Mouse (Mus musculus): ENCODE measurements around the gene Kitl. TPM values are rescaled to one million over a fixed set of nuclear protein-coding genes. Genes with fewer than 3 reads are reported as not detected.
A peak's percentile ranks its signal among the peaks of the same experiment; 100 is the strongest.

The Kitl gene
- polyA plus RNA-seq (2012), result not detected in 2 replicates

GRCm38 (mm10) chr10:100015370-100016325 is at the start of gene Kitl:
Gene Kitl (plus strand): TSS chr10:100015630.
- no peaks in the 10 kb centered on the region for H3K4me1 ChIP-seq (ENCODE audit: control insufficient read depth)
- peaks cover 28% of the 10 kb centered on the region for H3K27me3 ChIP-seq (ENCODE audit: control insufficient read depth)
- no peaks in the 10 kb centered on the region for H3K36me3 ChIP-seq (ENCODE audit: control insufficient read depth)
- H3K9me3 ChIP-seq (ENCODE audit: control insufficient read depth, low read length), result peaks cover 2% of the 10 kb centered on the region; the same call in 1 of the 2 replicates
- peak within 1 kb of the TSS; percentile 54 for H3K4me3 ChIP-seq (replicated peaks)
- no peak for TF ChIP-seq TAL1 (IDR thresholded peaks at IDR 0.05; ENCODE audit: low read length)
- TF ChIP-seq GATA1 (IDR thresholded peaks at IDR 0.05; ENCODE audit: low read length), result no peak

GRCm38 (mm10) chr10:99972866-99973265 is 42.6 kb upstream of the Kitl start:
- H3K9me3 ChIP-seq (ENCODE audit: control insufficient read depth, low read length), result no peaks in the 10 kb centered on the region

GRCm38 (mm10) chr10:99980096-99980495 is 35.3 kb upstream of the Kitl start:
- no peaks in the 10 kb centered on the region for H3K9me3 ChIP-seq (ENCODE audit: control insufficient read depth, low read length)
- H3K4me3 ChIP-seq (replicated peaks), result no peak overlapping the region
- TF ChIP-seq TAL1 (IDR thresholded peaks at IDR 0.05; ENCODE audit: low read length) (no peak), GATA1 (IDR thresholded peaks at IDR 0.05; ENCODE audit: low read length) (no peak)
- no peaks in the 10 kb centered on the region for H3K4me1 ChIP-seq (ENCODE audit: control insufficient read depth)
- H3K27me3 ChIP-seq (ENCODE audit: control insufficient read depth), result no peaks in the 10 kb centered on the region
- H3K36me3 ChIP-seq (ENCODE audit: control insufficient read depth), result no peaks in the 10 kb centered on the region

More at GRCm38 (mm10) chr10:99972866-99973265, 42.6 kb upstream of the Kitl start:
- H3K4me3 ChIP-seq (replicated peaks), result no peak overlapping the region
- H3K4me1 ChIP-seq (ENCODE audit: control insufficient read depth), result no peaks in the 10 kb centered on the region
- H3K36me3 ChIP-seq (ENCODE audit: control insufficient read depth), result no peaks in the 10 kb centered on the region
- no peak for TF ChIP-seq GATA1 (IDR thresholded peaks at IDR 0.05; ENCODE audit: low read length)
- TF ChIP-seq TAL1 (IDR thresholded peaks at IDR 0.05; ENCODE audit: low read length), result no peak
- no peaks in the 10 kb centered on the region for H3K27me3 ChIP-seq (ENCODE audit: control insufficient read depth)

- TF ChIP-seq TAL1 (IDR thresholded peaks at IDR 0.05; ENCODE audit: low read length), result no peak
- TF ChIP-seq GATA1 (IDR thresholded peaks at IDR 0.05; ENCODE audit: low read length), result no peak
- no peaks in the 10 kb centered on the region for H3K4me1 ChIP-seq (ENCODE audit: control insufficient read depth)
- H3K27me3 ChIP-seq (ENCODE audit: control insufficient read depth), result no peaks in the 10 kb centered on the region
- no peak overlapping the region for H3K4me3 ChIP-seq (replicated peaks)
- no peaks in the 10 kb centered on the region for H3K36me3 ChIP-seq (ENCODE audit: control insufficient read depth)
- no peaks in the 10 kb centered on the region for H3K9me3 ChIP-seq (ENCODE audit: control insufficient read depth, low read length)
These were observed 34.5 kb upstream of the Kitl start for GRCm38 (mm10) chr10:99980916-99981315.

GRCm38 (mm10) chr10:99981887-99982286 is 33.5 kb upstream of the Kitl start:
- Histone ChIP-seq H3K9me3 (ENCODE audit: control insufficient read depth, low read length) (no peaks in the 10 kb centered on the region), H3K36me3 (ENCODE audit: control insufficient read depth) (no peaks in the 10 kb centered on the region), H3K27me3 (ENCODE audit: control insufficient read depth) (no peaks in the 10 kb centered on the region), H3K4me1 (ENCODE audit: control insufficient read depth) (no peaks in the 10 kb centered on the region), H3K4me3 (replicated peaks) (no peak overlapping the region)
- TF ChIP-seq TAL1 (IDR thresholded peaks at IDR 0.05; ENCODE audit: low read length), result no peak
- TF ChIP-seq GATA1 (IDR thresholded peaks at IDR 0.05; ENCODE audit: low read length), result no peak

- H3K9me3 ChIP-seq (ENCODE audit: control insufficient read depth, low read length), result peaks cover 5% of the 10 kb centered on the region; the same call in 1 of the 2 replicates
- no peak overlapping the region for H3K4me3 ChIP-seq (replicated peaks)
- no peaks in the 10 kb centered on the region for H3K27me3 ChIP-seq (ENCODE audit: control insufficient read depth)
- no peaks in the 10 kb centered on the region for H3K36me3 ChIP-seq (ENCODE audit: control insufficient read depth)
- H3K4me1 ChIP-seq (ENCODE audit: control insufficient read depth), result no peaks in the 10 kb centered on the region
- no peak for TF ChIP-seq TAL1 (IDR thresholded peaks at IDR 0.05; ENCODE audit: low read length)
- TF ChIP-seq GATA1 (IDR thresholded peaks at IDR 0.05; ENCODE audit: low read length), result no peak
These were observed 28.7 kb upstream of the Kitl start for GRCm38 (mm10) chr10:99986745-99987144.

GRCm38 (mm10) chr10:99989758-99990157 is 25.7 kb upstream of the Kitl start:
- no peaks in the 10 kb centered on the region for H3K27me3 ChIP-seq (ENCODE audit: control insufficient read depth)
- H3K4me1 ChIP-seq (ENCODE audit: control insufficient read depth), result no peaks in the 10 kb centered on the region
- H3K4me3 ChIP-seq (replicated peaks), result no peak overlapping the region
- H3K9me3 ChIP-seq (ENCODE audit: control insufficient read depth, low read length), result peaks cover 5% of the 10 kb centered on the region; the same call in 1 of the 2 replicates
- TF ChIP-seq GATA1 (IDR thresholded peaks at IDR 0.05; ENCODE audit: low read length) (no peak), TAL1 (IDR thresholded peaks at IDR 0.05; ENCODE audit: low read length) (no peak)
- H3K36me3 ChIP-seq (ENCODE audit: control insufficient read depth), result no peaks in the 10 kb centered on the region

- Histone ChIP-seq H3K36me3 (ENCODE audit: control insufficient read depth) (no peaks in the 10 kb centered on the region), H3K9me3 (ENCODE audit: control insufficient read depth, low read length) (peaks cover 8% of the 10 kb centered on the region; the same call in 1 of the 2 replicates), H3K27me3 (ENCODE audit: control insufficient read depth) (no peaks in the 10 kb centered on the region), H3K4me1 (ENCODE audit: control insufficient read depth) (no peaks in the 10 kb centered on the region), H3K4me3 (replicated peaks) (no peak overlapping the region)
- TF ChIP-seq TAL1 (IDR thresholded peaks at IDR 0.05; ENCODE audit: low read length) (no peak), GATA1 (IDR thresholded peaks at IDR 0.05; ENCODE audit: low read length) (no peak)
These were observed 23.3 kb upstream of the Kitl start for GRCm38 (mm10) chr10:99992121-99992520.

GRCm38 (mm10) chr10:100001452-100001851 is 14.0 kb upstream of the Kitl start:
- Histone ChIP-seq H3K4me3 (replicated peaks) (no peak overlapping the region), H3K4me1 (ENCODE audit: control insufficient read depth) (no peaks in the 10 kb centered on the region), H3K9me3 (ENCODE audit: control insufficient read depth, low read length) (peaks cover 12% of the 10 kb centered on the region), H3K27me3 (ENCODE audit: control insufficient read depth) (no peaks in the 10 kb centered on the region), H3K36me3 (ENCODE audit: control insufficient read depth) (no peaks in the 10 kb centered on the region)
- TF ChIP-seq TAL1 (IDR thresholded peaks at IDR 0.05; ENCODE audit: low read length) (no peak), GATA1 (IDR thresholded peaks at IDR 0.05; ENCODE audit: low read length) (no peak)
